Mouse (Mus musculus): ENCODE measurements around the gene Ttc17. TPM values are rescaled to one million over a fixed set of nuclear protein-coding genes. Genes with fewer than 3 reads are reported as not detected.

Gene Ttc17
- total RNA-seq (2023; ENCODE audit: inconsistent age), result 45.1 to 57.4 TPM (median 46.5 TPM) in 4 replicates

GRCm38 (mm10) chr2:94406083-94406957, at the start of gene Ttc17:
Gene Ttc17, minus strand, starts transcription at chr2:94406689.

Other genes starting within 250 kb of the Ttc17 start
- gene Hsd17b12, start 248.7 kb downstream of the Ttc17 start, total RNA-seq (2023; ENCODE audit: inconsistent age), result 34.0 to 38.2 TPM (median 35.9 TPM) in 4 replicates
- gene Api5, start 31.4 kb upstream of the Ttc17 start, total RNA-seq (2023; ENCODE audit: inconsistent age), result 72.2 to 78.5 TPM (median 73.5 TPM) in 4 replicates

Measured in B cell, adult (primary cell).